Mouse (Mus musculus) neutrophil, adult 65 days (primary cell): ENCODE measurements around the gene Wsb1. TPM values are rescaled to one million over a fixed set of nuclear protein-coding genes. Genes with fewer than 3 reads are reported as not detected.

ENCODE experiments used
- total RNA-seq: library from RNA; stranded (reverse); gene quantifications from 2 replicates; pipeline ENCODE4 v1.2.4, GENCODE M21; 2023

Wsb1 gene
- total RNA-seq = 263 and 328 TPM in 2 replicates

DNA sequence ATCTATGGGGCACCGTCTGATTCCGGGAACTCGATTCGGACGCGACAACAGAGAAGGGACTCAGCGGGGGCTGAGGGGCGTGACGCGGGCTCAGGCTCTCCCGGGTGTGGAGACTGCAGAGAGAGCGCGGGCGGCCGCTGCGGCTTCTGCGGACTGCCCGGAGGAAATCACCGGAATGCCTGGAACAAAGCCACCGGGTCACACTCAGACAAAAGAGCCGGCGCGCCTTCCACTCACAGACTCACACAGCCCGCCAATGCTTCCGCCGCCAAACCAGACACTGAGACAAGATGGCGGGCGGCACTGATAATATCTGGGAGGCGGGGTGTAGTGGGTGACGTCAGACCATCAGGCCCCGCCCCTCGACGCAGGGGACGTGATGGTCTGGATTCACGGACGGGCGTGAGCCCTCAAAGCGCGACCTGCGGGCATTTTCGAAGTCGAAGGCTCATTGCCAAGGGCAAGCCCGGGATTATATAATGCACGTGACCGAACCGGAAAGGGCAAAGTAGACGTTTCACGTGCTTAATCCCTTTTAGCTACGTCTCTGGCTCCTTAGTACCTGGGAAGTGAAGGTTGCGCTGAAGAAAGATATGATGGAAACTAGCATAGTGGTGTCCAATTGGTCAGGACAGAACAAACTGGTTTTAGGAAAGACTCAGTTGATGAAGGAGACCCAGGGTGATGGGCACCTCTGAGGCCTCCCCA lies at the start of gene Wsb1:
TSS of gene Wsb1 (minus strand) at position 281 of the 708 bp plus-strand sequence.

DNA sequence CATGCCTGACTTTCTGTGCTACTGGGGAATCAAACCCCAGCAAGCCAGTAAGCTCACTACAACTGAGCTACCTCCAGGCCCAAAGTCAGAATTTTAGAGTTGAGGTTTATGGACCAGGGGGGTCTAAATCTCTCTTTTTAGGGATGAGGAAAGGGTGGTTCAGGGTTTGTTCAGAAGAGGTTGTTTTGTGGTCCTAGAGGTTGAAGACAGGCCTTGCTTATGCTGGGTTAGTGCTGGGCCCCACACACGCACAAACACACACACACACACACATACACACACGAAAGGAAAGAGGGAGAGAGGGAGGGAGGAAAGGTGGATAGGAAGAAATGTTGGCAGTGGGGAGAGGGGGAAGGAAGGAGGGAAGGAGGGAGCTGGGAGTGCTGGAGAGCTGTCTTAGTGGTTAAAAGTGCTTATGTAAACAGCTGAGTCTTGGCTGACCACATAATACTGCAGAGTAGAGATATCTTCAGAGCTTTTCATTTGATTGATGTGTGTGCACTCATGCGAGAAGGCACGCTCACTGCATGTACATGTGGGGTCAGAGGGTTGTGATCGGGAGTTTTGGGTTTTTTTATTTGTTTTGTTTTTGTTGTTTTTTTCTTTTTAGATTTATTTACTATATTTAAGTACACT lies 42.5 kb upstream of the Wsb1 start, which contains the start of gene Gm9964:
TSS of gene Gm9964 (minus strand) at position 51 of the 636 bp plus-strand sequence.

Other genes starting within 250 kb of the Wsb1 start
- gene Ksr1, start 108.3 kb downstream of the Wsb1 start, total RNA-seq = 31.3 and 36.4 TPM in 2 replicates
- gene Gm9964, start 42.2 kb upstream of the Wsb1 start, total RNA-seq = 0.77 and 4.8 TPM in 2 replicates
- 31.6 and 35.4 TPM in 2 replicates for gene Nf1, start 85.0 kb upstream of the Wsb1 start, total RNA-seq
- gene Omg, start 249.4 kb upstream of the Wsb1 start, total RNA-seq = 0.88 and 1.3 TPM in 2 replicates